Mouse (Mus musculus): Measurements from ENCODE around the gene Rnf24.

Gene Rnf24

GRCm38 (mm10) chr2:131262213-131262672 lies 90.4 kb downstream of the Rnf24 start, which contains the start of gene Pank2:
Gene Pank2 (plus strand): TSS chr2:131262495.
- DNase-seq = peak; percentile 98

DNA sequence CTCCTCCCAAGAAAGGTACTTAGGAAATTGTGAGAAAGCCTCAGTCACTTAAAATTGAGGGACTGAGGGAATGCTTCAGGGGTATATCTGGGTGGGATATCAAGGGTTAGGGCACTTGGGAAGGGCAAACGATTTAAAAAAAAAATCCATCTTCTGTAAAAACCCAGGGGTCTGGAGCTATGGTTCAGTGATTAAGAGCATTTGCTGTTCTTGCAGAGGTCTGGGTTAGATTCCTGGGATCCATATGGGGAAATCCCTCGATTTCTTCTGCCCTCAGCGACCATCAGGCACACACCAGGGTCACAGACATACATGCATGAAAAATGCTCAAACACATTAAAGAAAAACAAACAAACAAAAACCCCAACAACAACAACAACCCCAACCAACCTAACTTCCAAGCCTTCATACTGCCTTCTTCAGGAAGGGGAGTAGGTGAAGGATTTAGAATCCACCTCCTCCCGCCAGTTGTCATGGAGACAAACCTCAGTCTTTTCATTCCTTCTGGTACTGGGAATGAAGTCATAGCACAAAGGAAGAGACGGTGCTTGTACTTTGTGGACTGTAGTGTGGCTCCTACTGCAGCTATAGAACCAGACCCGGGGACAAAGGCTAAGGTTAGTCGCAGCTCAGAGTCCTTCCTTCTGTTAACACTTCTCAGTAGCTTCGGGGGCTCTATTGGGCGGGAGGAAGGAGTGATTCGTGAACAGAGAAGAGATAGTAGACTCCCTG lies 91.0 kb downstream of the Rnf24 start:
- DNase-seq = no peak

GRCm38 (mm10) chr2:131260544-131261307 lies 92.0 kb downstream of the Rnf24 start:
- DNase-seq = no peak

DNA sequence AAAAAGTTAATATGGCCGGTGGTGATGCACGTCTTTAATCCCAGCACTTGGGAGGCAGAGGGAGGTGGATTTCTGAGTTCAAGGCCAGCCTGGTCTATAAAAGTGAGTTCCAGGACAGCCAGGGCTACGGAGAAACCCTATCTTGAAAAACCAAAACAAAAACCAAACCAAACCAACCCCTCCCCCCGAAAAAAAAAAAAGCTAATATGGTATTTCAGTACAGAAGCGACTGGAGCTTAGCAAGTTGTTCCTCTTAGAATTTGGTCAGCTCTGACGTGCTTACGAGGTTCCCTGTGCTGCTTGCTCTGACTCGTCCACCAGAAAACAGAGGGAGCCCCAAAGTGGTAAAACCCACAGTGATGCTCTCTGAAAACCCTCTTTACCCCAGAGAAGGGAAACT lies 94.0 kb downstream of the Rnf24 start:
- DNase-seq = no peak

- peak; percentile 38 for DNase-seq
These were observed 97.0 kb downstream of the Rnf24 start for GRCm38 (mm10) chr2:131255738-131256137.

DNA sequence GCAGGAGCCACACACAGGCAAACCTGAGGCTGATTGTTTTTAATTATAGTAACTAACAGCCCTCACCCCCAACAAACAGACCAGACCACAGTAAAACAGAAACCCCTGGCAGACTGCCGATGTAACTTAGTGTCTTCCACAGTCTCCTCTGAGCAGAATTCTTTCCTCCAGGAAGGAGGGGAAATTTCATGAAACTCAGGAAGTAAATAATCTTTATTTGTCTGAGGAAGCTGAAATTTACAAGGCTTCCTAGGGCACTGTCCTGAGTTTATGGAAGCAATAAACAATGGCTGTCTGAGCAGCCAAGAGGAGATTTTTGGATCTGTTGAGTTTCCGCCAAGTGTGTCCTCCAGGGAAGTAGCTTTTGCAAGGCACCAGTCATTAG lies 98.4 kb downstream of the Rnf24 start:
- no peak for DNase-seq

GRCm38 (mm10) chr2:131253681-131254328 lies 98.9 kb downstream of the Rnf24 start:
- DNase-seq = peak; percentile 61
